ENCODE assay signal across 8 mouse cellular contexts in genomic region chr3:121344056-121344945, GRCm38 (mm10). TPM values are rescaled to one million over a fixed set of nuclear protein-coding genes. Genes with fewer than 3 reads are reported as not detected.
DNase-seq lines count a peak whose midpoint lies in the region; ATAC-seq lines count a peak whose summit lies in the region.

No protein-coding gene starts in this region.

- H3K9ac ChIP-seq in lung, embryonic 16.5 days (ENCODE audit: low read length): no peak overlapping the region
- H3K9ac ChIP-seq in limb, embryonic 13.5 days: no peak overlapping the region
- 0 out of 2 replicates have a peak overlapping the region, but pooled peaks have one; percentile 1 for H3K9ac ChIP-seq in stomach, embryonic 15.5 days

- peak; percentile 65 for ATAC-seq in lung, embryonic 16.5 days (ENCODE audit: low read depth)
- peak; percentile 41 for ATAC-seq in limb, embryonic 13.5 days (ENCODE audit: low FRiP score, low read depth)
- ATAC-seq in stomach, embryonic 15.5 days (ENCODE audit: insufficient read depth, low FRiP score, low read depth): no peak; the same call in 1 of the 2 replicates

- no peak overlapping the region for H3K4me2 ChIP-seq in lung, embryonic 16.5 days (ENCODE audit: low read depth, low read length)
- no peak overlapping the region for H3K4me2 ChIP-seq in limb, embryonic 13.5 days (replicated peaks)
- no peak overlapping the region for H3K4me2 ChIP-seq in stomach, embryonic 15.5 days

- H3K9me3 ChIP-seq in lung, embryonic 16.5 days (ENCODE audit: control insufficient read depth, low read length): no peaks in the 10 kb centered on the region
- H3K9me3 ChIP-seq in forebrain, embryonic 10.5 days: no peaks in the 10 kb centered on the region
- H3K9me3 ChIP-seq in limb, embryonic 13.5 days: no peaks in the 10 kb centered on the region
- no peaks in the 10 kb centered on the region for H3K9me3 ChIP-seq in stomach, embryonic 15.5 days

- H3K27ac ChIP-seq in lung, embryonic 16.5 days (ENCODE audit: low read length): peak overlapping the region; percentile 88
- peak overlapping the region; percentile 77 for H3K27ac ChIP-seq in forebrain, embryonic 10.5 days
- peak overlapping the region; percentile 72 for H3K27ac ChIP-seq in limb, embryonic 13.5 days
- H3K27ac ChIP-seq in stomach, embryonic 15.5 days: peak overlapping the region; percentile 81

- 15% methylated on average over 8 of the region's 8 CpGs for WGBS in lung, embryonic 16.5 days
- 38% methylated on average over 8 of the region's 8 CpGs for WGBS in forebrain, embryonic 10.5 days
- 23% methylated on average over 8 of the region's 8 CpGs for WGBS in limb, embryonic 13.5 days
- WGBS in stomach, embryonic 15.5 days: 19% methylated on average over 8 of the region's 8 CpGs

- H3K27me3 ChIP-seq in lung, embryonic 16.5 days (ENCODE audit: control insufficient read depth, insufficient read depth, low read depth, low read length): no peaks in the 10 kb centered on the region
- H3K27me3 ChIP-seq in forebrain, embryonic 10.5 days (ENCODE audit: poor library complexity, severe bottlenecking): peaks cover 4% of the 10 kb centered on the region; the same call in 1 of the 2 replicates
- no peaks in the 10 kb centered on the region for H3K27me3 ChIP-seq in limb, embryonic 13.5 days
- no peaks in the 10 kb centered on the region for H3K27me3 ChIP-seq in stomach, embryonic 15.5 days (replicated peaks)

- DNase-seq in lung, adult 18-20 months: no peak
- DNase-seq in forebrain, embryonic 10.5 days (ENCODE audit: extremely low spot score, low spot score): no peak
- DNase-seq in gastrocnemius, adult 8-10 months (ENCODE audit: low spot score in 2 of 2): no peak
- no peak for DNase-seq in urinary bladder, postnatal 25 days (ENCODE audit: low spot score)
- no peak for DNase-seq in testis, postnatal 14 days (ENCODE audit: low spot score)

- H3K36me3 ChIP-seq in lung, embryonic 16.5 days (ENCODE audit: control insufficient read depth, insufficient read depth, low read length): no peaks in the 10 kb centered on the region
- H3K36me3 ChIP-seq in forebrain, embryonic 10.5 days (replicated peaks): peaks cover 2% of the 10 kb centered on the region; the same call in 1 of the 2 replicates
- H3K36me3 ChIP-seq in limb, embryonic 13.5 days: no peaks in the 10 kb centered on the region
- no peaks in the 10 kb centered on the region for H3K36me3 ChIP-seq in stomach, embryonic 15.5 days

- H3K4me1 ChIP-seq in lung, embryonic 16.5 days (replicated peaks; ENCODE audit: control insufficient read depth, insufficient read depth, low read length): peaks cover 28% of the 10 kb centered on the region
- H3K4me1 ChIP-seq in forebrain, embryonic 10.5 days: peaks cover 57% of the 10 kb centered on the region
- peaks cover 50% of the 10 kb centered on the region for H3K4me1 ChIP-seq in limb, embryonic 13.5 days
- peaks cover 12% of the 10 kb centered on the region for H3K4me1 ChIP-seq in stomach, embryonic 15.5 days

- no peak overlapping the region for H3K4me3 ChIP-seq in lung, embryonic 16.5 days (ENCODE audit: low read length)
- no peak overlapping the region for H3K4me3 ChIP-seq in forebrain, embryonic 10.5 days
- no peak overlapping the region for H3K4me3 ChIP-seq in limb, embryonic 13.5 days
- no peak overlapping the region for H3K4me3 ChIP-seq in stomach, embryonic 15.5 days (replicated peaks)

RNA-seq across cellular contexts. Expression of gene Alg14, which starts 52.7 kb away (rescaled TPM):
- polyA plus RNA-seq in lung, embryonic 16.5 days (2015; fragmentation: Nextera tagmentation; extraction: Ambion mirVana): 46.6 and 48.1 TPM in 2 replicates
- polyA plus RNA-seq in forebrain, embryonic 10.5 days (2016; fragmentation: Nextera tagmentation; extraction: Ambion mirVana): 30.9 and 34.0 TPM in 2 replicates
- polyA plus RNA-seq in limb, embryonic 13.5 days (2015; fragmentation: Nextera tagmentation; extraction: Ambion mirVana): 37.0 and 41.6 TPM in 2 replicates
- 44.1 and 44.9 TPM in 2 replicates for polyA plus RNA-seq in stomach, embryonic 15.5 days (2015; fragmentation: Nextera tagmentation; extraction: Ambion mirVana)
- 1 to 10 TPM; 5.2 to 9.5 (median 6.4) TPM for total RNA-seq in gastrocnemius, adult 8-10 months (2022)
